Mouse (Mus musculus) megakaryocyte, adult 5-6 weeks (primary cell): ENCODE measurements around the gene Oip5. TPM values are rescaled to one million over a fixed set of nuclear protein-coding genes. Genes with fewer than 3 reads are reported as not detected.
A peak's percentile ranks its signal among the peaks of the same experiment; 100 is the strongest.
"Not testable (repeated sequence)": the region's sequence is repeated elsewhere in the genome, so short reads cannot be mapped to it uniquely, and the experiment has no call there.

Experiments
- ATAC-seq: 2 replicates; pipeline ENCODE4 v1.8.0; 2016; ENCODE audit warnings: mild to moderate bottlenecking, inconsistent platforms; ENCODE audit not compliant: poor library complexity, severe bottlenecking
- total RNA-seq, 2 experiments: library from RNA; stranded (forward) in 1 of 2; stranded (reverse) in 1 of 2; fragments of 153-499, 151-499 nt in 1 of 2; fragments of 221-1000, 200-1000 nt in 1 of 2; gene quantifications; 2 replicates each; pipeline versions ENCODE4 v1.2.3 to v1.2.4; 2015 to 2017

Gene Oip5
- total RNA-seq (2015) (17.7 and 20.5 TPM in 2 replicates), total RNA-seq (2017) (15.3 and 17.2 TPM in 2 replicates)

DNA sequence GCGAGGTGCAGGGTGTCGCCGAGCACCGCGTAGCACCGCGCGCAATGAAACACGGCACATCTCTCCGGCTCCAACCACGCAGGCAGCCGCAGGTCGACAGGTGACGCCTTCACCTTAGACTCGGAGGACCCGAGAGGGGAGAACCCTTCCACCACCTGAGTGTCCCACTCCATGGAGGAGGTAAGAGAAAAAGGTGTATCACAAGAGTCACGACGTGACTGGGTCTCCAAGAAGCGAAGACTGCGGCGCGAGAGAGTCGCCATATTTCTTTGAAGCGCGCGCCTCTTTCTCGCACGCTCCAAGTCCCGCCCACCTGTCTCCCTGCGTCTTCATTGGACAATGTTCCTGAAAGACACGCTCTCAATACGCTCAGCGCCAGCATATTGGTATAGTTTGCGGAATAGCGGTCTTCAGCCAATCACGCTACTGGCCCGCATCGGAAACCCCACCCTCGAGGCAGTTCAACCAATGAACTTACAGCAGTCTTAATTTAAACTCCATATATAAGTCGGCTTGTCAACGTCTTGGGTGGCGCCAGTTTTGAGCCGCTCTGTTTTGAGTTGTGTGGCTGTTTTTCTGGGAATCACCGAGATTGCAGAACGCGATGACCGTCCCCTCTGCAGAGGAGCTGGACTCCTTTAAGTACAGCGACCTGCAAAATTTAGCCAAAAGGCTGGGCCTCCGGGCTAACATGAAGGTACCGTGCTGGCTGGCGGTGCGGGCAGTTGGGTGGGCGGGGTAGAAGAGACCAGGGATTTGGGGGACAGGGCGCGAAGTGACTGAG is at the start of gene Oip5, which contains the start of gene Nusap1:
TSS of gene Oip5 (minus strand) at position 271 of the 784 bp plus-strand sequence.
TSS of gene Nusap1 (plus strand) at position 100 of the 784 bp plus-strand sequence.
- peak; percentile 99 for ATAC-seq

GRCm38 (mm10) chr2:119665744-119666143 is 47.5 kb upstream of the Oip5 start:
- ATAC-seq, result not testable (repeated sequence)

GRCm38 (mm10) chr2:119662220-119663182 is 44.2 kb upstream of the Oip5 start, which contains the start of gene Ndufaf1:
Gene Ndufaf1, minus strand, starts transcription at chr2:119662827.
- peak; percentile 87 for ATAC-seq

DNA sequence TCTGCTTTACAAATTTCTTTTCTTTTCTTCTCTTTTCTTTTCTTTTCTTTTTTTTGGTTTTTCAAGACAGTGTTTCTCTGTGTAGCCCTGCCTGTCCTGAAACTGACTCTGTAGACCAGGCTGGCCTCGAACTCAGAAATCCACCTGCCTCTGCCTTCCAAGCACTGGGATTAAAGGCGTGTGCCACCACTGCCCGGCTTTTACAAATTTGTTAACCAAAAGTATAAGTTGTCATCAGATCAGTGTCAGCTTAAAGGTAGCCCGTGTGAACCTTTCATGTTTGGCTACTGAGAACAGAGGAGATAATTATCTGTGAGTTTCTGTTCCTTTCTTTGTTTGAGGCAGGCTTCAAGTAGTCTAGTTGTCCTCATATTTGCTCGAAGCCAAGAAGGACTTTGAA is 26.0 kb upstream of the Oip5 start:
- ATAC-seq, result no peak

DNA sequence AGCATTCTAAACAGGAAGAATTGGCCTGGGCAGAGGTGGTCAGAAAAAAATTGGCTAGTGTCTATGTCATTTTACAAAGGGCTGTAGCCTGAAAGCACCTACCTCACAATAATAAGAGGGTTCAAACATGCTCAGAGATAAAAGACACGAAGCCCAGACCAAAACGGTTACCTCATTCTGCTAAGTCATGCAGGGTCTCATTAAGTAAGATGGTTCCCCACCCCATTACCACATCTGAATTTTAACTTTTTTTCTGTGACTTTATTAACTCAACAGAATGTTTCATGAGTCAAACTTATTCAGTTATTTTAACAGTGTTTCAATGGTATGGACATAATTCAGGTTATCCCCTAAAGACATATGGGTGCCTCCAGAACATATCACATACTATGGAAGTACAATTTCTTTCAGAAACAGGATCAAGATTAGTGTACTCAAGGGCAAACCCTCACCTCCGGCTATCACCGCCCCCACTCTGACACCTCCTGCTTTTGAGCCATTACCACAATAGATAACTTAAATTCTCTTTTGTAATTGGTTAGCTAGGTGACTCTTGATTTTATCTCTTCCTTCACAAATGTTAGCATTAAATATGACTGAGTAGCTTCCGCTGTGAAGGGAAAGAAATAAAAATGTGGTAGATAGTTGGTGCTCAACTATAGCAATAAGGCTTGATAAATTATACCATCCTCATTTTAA is 23.1 kb upstream of the Oip5 start:
- ATAC-seq, result peak; percentile 56

DNA sequence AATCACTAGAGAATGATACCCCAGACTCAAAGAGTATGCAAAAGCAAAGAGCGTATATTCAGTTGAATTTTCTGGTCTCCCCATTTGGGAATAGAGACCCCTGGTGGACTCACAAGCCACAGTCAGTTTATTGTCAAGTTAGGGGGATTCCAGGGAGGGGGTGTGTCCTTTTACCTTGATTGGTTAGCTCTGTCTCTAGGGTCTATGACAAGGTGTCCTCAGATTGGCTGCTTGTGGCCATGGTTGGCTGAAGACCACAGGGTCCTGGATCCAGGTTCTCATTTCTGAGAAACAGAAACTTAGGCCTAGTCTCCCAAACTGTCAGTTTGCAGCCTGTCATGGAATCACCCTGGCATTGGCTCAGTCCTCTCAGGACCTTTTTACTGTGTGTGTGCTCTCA is 18.5 kb upstream of the Oip5 start:
- ATAC-seq, result no peak

DNA sequence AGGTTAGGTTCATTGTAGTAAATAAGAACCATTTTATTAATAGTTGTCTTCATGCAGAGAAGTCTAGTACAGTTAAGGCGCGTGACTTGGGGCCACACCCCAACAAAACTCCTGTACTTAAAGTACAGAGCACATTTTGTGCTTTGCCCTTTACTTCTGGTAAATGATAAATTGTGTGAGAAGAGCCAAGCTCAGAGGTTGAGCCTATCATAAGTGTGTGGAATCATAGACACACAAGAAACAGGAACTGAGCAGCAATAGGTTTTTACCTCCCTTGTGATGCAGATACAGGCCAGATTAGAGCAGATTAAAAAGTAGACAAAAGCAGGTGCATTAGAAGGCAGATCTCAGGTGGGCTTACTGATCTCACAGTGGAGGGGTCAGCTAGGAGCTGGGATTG is 3.0 kb upstream of the Oip5 start:
- ATAC-seq, result no peak

DNA sequence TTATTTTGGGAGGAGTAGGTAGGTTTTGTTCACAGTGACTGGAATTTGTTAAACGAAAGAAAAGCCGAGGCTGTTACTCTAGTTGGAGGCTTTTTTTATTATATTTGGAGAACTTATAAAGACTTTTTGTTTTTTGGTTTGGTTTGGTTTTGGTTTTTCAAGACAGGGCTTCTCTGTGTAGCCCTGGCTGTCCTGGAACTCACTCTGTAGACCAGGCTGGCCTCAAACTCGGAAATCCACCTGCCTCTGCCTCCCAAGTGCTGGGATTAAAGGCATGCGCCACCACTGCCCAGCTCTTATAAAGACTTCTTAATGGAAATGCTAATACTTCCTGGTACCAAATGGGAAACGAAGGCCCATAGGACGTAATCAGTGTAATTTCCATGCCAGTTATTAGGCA is 733 bp upstream of the Oip5 start:
- ATAC-seq, result not testable (repeated sequence)

DNA sequence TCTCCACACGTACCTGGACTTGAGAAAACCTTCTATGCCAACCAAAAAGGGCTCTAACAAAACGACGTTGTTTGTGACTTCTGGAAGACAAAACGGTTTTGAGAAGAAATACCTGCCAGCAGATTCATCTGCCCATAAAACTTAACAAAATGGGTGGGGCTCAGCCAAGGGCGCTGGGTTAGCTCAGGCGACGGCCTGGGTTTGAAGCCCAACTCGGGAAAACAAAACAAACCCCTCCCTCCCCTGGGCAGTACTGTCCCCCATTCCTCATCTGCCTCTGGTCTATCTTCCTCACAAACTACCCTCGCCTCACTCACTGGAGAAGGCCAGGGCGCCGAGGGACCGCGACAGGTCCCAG is 449 bp downstream of the Oip5 start:
- ATAC-seq, result no peak; the same call in 1 of the 2 replicates

GRCm38 (mm10) chr2:119607023-119607422 is 11.2 kb downstream of the Oip5 start:
- ATAC-seq, result peak; percentile 66

- no peak for ATAC-seq
These were observed 12.8 kb downstream of the Oip5 start for GRCm38 (mm10) chr2:119605361-119605973.

DNA sequence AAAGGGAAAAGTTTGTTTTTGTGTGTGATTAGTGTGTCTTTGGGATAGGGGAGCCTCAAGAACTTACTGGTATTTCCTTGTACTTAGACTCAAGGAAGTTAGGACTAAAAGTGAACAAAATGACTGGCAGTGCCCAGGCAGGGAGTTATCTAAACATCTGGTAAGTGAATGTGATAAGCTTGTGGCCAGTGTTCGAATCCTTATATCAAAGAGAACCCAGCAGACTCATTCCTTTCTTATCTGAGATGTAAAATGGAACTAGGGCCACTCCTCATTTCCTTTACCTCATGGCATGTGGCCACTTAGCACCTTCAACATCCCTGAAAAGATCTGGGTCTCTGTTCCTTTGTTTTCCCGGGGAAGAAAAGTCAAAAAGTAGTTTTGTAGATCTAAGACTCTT is 14.4 kb downstream of the Oip5 start:
- ATAC-seq, result no peak

GRCm38 (mm10) chr2:119602488-119602887 is 15.8 kb downstream of the Oip5 start:
- no peak for ATAC-seq

DNA sequence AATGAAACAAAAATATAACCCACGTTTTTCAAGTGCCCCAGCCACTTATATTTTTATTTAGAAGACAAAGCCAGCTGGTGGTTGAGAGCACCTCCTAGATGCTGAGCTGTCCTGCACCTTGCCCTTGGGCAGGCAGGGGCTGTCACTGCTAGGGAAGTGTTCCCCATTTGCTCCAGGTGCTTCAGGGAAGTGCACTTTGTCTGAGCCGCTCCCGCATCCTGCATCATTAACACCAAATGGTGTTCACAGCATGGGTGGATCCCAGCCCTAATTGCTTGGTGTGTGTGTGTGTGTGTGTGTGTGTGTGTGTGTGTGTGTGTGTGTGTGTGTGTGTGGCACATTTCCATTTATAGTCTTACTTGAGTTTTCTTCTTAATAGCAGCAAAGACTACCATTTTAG is 16.7 kb downstream of the Oip5 start:
- not testable (repeated sequence) for ATAC-seq

GRCm38 (mm10) chr2:119601027-119601426 is 17.2 kb downstream of the Oip5 start:
- ATAC-seq, result no peak

DNA sequence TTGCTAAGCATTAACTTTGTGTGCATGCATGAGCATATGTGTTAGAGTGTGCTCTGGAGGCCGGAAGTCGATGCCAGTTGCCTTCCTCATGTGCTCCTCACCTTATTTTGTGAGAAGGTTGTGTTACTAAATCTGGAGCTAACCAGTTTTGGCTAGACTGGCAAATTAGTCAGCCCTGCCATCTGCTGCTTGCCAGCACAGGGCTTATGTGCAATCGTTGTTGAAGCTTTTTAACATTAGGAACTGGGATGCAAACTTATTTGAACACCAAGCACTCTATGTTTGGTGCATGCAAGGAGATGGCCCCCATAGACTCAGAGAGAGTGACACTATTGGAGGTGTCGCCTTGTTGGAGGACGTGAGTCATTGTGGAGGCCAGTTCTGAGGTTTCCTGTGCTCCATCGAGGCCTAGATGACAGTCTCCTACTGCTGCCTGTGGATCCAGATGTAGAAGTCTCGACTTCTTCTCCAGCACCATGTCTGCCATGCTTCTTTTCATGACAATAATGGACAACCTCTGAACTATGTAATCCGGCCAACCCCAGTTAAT is 21.4 kb downstream of the Oip5 start:
- ATAC-seq, result no peak

DNA sequence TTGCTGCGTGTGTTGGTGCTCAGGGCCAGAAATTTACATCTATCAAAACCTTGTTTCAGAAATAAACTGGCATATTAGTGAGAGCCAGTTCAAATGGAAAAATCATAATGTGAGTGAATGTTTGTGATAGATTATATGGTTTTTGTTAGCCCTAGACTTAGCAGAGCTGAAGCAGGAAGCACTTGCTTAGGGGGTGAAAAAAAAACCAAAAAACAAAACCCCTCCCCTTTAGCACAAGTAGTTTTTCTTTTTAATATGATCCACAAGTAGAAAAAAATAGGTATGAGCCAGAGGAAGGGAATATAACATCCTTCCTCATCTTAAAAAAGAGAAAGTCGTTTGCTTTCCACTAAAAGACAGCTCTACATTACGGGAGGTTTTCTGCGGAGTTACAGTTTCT is 23.0 kb downstream of the Oip5 start:
- ATAC-seq, result no peak

- peak; percentile 99 for ATAC-seq
These were observed 23.9 kb downstream of the Oip5 start for GRCm38 (mm10) chr2:119594113-119594981.

- 0 out of 2 replicates have a peak, but pooled peaks have one; percentile 1 for ATAC-seq
These were observed 24.5 kb downstream of the Oip5 start for GRCm38 (mm10) chr2:119593765-119594112.
